Mouse (Mus musculus) natural killer cell, adult 2 months (primary cell): ENCODE data around the gene Wnt2.

Experiments
- DNase-seq, 2 experiments: peaks; one replicate each; pipeline ENCODE4 v3.0.0; 2022; ENCODE audit warnings: low spot score in 2 of 2

Wnt2 gene

DNA sequence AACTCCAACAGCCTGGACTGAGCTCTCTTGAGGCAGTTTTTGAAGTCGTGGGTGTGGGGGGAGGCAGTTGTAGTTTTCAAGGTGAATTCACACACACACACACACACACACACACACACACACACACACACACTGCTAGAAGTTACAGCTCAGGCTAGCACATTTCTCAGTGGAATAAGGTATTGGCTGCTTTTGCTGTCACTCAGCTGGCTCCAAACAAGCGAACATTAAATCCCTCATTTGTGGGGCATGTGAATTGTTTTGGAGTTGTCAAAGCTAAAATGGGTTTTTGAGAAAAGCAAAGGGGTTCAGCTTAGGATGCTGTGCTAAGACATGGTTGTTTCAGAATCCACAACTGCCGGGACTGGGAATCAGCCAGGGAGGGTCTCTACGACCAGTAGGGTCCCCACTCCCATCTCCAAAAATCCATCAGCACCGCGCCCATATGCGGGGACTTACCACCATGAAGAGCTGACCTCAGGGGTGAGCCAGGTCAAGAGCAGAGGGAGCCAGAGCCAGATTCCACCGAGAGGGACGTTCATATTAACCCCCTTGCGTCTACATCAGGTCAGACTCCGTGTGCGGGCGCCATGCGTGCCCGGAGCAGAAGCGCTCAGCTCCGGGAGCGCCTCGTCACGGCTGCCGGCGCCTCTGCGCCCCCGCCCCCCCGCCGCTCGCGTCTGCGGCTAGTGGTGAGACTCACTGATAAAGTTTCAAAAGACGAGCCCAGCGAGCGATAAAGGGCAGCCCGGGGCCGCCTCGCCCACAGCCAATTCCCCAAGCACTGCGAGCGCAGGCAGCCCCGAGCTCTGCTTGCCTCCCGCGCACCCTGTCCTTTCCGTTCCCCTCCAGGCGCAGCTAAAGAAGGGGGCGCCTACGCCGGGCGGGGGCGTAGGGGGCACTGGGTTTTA, at the start of gene Wnt2:
Wnt2 (minus strand) TSS at position 840 of the 911 bp plus-strand sequence.
- no peak for DNase-seq

DNA sequence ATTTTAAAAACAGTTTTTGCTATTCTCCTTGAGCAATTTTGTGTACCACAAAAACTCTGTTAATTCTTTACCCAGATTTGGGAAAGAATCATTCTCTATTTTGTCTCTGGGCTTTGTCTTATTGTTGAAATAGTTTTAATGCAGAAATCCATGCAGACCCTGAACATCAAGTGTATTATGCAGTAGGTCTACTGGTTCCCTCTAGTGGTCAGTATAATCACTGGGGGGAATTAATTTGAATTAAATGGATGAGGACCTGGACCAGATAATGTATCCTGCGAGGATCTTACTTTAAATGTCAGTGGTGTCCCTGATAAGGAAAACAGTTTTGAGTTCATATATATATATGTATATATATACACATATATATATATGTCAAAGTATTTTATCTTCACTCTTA, 48.2 kb upstream of the Wnt2 start:
- DNase-seq = no peak

DNA sequence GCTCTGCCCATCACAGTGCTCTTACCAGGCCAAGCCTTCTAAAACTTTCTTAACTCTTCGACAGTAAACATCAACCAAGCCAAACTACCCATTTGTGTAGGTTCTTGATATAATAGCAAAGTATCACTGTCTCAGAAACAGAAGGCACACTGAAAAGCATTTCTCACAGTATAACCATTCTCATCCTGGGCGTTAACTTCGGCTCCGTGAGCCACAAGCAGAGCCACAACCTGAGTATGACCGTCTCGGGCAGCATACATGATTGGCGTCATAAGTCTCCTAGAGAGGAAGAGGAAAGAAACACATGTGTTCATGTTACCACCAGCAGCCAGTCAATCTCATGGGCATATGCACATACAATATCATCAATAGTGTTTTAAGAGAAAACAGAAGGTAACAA, 46.6 kb upstream of the Wnt2 start:
- no peak for DNase-seq

DNA sequence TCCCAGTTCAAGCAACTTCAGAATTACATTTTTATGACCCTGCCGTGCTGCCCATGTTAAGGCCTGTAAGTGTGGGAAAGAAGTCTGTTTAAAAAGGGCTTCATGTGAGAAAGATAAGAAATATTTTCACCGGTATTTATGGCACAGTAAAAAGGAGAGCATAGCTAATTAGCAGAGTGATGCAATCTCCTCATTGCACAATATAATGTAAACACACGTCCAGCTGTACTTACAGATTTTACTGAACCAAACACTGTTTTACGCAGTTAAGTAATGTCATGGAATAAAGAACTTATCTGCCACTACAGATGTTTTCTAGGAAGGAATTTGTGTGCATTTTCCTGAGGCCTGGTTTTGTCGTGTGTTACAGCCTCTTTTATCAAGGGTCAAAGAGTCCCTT, 46.2 kb upstream of the Wnt2 start:
- no peak for DNase-seq

DNA sequence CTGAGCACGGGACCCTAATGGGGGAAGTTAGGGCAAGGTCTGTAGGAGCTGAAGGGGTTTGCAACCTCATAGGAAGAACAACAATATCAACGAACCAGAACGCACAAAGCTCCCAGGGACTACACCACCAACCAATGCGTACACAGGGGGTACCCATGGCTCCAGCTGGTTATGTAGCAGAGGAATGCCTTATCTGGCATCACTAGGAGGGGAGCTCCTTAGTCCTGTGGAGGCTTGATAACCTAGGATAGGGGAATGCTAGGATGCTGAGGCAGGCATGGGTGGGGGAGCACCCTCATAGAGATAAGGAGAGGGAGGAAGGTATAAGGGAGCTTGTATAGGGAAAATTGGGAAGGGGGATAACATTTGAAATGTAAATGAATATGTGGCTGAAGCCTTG, 27.5 kb upstream of the Wnt2 start:
- DNase-seq = no peak

DNA sequence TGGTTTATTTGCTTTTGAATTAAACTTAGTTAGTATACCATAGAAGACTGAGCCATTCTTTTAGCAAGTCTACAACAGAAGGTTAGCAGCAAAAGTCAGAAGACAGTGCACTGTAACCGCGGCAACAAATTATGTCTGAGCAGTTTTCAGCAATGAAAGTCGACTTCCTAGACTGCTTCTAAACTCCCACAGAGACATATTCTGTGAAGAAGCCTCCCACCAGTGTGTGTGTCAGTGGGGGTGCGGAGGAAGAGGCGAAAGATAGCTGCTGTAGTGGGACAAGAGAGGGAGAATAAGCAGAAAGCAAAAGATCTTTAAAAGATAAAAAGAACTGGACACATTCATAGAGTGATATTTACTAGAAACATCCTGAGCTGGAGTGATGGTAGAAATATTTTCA, 21.3 kb upstream of the Wnt2 start:
- no peak for DNase-seq

DNA sequence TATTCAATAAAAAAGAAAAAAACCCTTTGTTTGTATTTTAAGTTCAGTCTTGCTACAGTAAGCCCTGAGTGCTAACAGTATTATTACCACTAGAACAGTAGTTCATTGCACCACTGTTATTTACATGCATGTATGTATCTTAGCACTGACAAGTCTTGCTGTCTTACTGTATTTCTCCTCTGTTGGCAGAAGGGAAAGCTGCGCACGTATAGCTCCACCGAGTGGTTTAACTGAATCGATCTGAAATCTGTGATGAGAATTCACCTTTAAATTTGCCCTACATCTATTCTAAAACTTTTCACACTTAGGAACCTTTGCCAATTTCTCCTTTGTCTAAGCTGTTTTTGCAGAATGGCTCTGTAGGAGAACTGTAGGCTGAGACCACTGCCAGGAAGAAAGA, 13.9 kb upstream of the Wnt2 start:
- no peak for DNase-seq

DNA sequence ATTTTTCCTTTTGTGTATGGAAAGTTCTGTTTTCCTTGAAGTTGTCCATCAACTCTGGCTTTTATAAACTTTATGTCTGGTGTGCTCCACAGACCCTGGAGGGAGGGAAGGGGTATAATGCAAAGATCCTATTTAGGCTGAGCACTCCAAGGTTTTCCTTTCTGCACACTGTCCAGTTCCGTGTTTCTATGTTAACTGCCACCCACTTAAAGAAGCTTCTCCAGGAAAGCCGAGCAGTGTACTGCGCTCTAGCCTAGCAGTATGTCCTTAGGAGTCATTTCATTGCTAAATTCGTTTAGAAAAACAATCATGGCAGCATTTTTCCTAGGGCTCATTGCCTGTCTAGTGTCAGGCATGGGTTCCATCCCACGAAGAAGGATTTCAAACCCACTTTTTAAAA, 12.8 kb upstream of the Wnt2 start:
- DNase-seq = no peak

DNA sequence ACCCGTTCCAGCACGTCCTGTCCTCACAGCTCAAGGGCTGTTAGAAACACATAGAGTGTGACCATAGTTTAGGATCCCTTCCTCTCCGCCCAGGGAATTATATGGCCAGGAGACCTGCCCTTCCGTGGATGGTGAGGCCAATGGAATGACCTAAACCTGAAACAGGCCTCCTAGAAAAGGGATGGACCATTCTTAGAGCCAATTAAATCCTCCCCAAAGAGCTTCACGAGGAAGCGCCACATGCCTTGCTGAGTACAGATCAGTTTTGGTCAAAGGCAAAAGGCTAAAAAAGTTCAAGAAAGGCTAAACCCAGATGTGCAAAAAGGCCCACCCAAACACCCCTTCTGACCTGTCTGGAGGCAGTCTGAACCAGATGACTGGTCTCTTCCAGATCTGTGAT, 1.9 kb upstream of the Wnt2 start:
- DNase-seq = no peak

DNA sequence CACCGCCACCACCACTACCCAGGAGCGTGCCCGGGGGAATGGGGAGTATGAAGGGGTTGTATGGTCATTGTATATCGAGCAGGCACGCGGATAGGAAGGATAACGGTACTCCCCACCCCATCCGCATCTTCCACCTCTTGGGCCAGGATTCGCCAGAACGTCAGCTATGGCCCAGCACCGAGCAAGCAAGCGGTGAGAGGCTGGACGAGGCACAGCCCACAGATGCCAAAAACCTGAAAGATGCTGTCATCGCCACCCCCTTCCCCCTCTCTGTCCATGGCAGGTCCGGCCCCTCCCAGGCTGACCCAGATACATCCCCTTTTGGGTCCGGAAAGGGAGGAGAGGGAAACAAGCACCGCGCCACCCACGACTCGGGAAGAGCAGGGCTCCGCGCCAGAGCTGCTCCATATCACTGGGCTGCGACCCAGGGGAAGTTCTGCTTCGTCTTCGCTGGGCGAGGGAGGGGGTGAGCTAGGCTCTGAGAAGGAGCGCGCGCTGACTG, 1.2 kb upstream of the Wnt2 start:
- no peak for DNase-seq

DNA sequence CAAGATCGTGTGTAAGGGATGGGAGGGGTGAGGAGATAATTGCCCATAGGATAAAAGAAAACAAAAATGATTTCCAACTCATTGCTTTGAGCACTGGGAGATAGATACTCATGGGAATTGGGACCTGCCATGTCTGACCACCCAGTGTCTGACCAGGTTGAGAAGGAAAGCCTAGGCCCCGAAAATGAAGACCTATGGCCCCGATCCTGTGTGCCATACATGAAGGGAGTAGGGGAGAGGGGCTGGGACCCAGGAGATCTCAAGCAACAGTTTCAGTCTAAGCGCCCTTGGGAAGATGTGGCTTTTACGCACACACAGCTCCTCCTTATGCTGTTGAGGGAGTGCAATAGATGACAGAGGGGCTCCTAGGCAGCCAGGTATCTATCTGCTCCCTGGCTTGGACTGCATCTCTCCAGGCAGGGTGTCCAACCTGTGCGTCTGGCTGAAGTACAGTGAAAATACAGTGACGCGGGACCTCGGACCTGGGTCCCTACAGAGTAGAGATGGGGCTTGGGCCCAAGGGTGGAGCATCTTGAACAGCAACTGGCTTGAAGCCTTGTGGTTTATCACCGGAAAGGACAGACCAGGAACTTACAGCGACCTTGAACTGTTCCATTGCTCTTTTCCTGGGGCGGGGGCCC, 603 bp upstream of the Wnt2 start:
- no peak for DNase-seq

DNA sequence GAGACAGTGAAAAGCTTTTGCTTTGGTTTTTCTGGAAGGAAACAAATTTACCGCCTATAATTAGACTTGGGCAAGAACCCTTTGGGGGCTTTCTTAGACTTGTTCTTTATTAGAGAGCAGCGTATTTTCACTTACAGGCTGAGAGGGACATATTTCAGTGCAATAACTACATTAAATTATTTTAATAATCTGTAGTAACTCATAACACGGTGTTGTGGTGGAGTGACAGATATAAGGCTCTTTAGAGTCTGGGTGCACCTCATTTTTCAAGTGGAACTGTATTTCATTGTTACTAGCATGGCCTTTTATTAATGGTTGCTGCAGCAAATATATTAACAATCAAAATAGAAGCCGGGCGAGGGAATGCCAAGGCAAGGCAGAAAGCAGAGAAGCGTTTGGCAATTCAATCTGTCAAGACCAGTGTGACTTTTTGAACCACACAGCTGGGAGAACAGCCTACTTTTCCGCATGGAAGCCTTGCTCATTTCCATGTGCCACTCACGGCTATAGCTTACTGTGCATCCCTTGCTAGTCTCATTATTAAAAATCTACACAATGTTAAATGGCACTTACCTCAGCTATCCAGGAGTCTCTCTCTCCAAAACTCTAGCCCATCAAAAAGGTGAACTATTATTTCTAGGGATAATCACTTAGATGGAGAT, 6.1 kb downstream of the Wnt2 start:
- no peak for DNase-seq

DNA sequence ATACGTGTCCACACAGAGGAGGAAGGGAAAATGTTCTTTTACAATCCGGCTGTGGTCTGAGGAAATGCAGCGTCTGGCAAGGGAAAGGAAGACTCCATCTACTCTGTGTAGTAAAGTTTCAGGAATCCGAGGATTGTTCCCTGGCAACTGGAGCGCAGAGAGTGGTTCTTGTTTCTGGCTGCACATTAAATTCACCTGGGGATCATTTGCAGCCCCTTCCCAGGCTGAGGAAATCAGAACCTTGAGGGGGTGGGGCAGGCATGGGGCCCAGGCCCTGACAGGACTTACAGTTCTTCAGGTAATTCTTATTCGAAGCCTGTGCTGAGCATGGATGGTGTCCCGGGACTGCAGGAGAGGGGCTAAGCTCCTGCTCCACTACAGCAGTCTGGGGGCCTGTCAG, 17.0 kb downstream of the Wnt2 start:
- no peak for DNase-seq

DNA sequence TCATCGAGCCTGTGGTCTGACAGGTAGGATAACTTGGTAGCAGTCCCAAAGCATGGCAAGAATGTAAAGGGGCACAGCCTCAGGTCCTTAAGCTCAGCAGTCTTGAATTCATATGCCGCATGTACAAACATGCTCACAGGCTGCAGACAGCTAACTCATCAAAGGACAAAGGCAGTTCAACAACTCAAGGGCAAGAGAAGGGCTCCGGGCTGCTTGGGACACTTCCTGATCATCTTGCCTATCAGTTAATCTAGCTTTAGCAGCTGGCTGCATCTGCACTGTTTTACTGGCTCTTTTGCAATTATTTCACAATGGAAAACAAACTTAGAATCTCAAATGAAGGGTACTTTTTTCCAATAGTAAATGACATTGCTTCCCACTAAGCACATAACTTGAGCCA, 23.0 kb downstream of the Wnt2 start:
- no peak for DNase-seq

DNA sequence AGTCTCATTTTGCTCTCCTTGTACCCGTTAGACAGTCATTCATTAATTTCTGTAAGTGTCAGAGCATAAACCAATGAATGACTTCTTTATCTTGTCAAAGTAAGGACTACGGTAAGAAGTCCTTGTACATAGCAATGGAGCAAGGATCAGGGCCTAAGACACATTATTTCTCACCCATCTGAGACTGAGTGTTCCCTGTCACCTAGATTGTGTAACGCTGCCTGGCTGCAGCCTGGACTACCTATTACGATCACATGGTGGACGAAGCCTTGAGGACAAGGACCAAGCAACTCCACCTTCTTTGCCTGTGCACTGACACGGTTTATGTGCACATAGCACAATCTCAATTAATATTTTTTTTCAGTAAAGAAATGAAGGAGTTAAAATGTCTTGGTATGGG, 28.3 kb downstream of the Wnt2 start:
- no peak for DNase-seq

DNA sequence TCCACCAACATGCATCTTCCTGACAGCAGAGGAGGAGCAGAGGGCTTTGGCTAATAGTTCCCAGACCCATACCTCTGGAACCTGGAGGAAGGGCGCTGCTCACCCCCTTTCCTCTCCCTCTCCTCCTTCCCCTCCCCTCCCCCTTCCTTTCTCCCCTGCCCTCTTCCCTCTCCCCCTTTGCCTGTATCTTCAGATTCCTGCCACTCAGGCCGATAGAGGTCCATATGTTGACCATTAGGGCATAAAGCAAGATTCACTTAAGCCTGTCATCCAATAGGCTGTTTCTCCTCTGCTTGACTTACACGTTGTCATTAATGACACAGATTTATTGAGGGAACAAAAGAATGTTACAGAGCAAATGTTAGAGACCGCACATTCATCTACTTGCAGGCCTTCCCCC, 31.9 kb downstream of the Wnt2 start:
- DNase-seq = no peak

DNA sequence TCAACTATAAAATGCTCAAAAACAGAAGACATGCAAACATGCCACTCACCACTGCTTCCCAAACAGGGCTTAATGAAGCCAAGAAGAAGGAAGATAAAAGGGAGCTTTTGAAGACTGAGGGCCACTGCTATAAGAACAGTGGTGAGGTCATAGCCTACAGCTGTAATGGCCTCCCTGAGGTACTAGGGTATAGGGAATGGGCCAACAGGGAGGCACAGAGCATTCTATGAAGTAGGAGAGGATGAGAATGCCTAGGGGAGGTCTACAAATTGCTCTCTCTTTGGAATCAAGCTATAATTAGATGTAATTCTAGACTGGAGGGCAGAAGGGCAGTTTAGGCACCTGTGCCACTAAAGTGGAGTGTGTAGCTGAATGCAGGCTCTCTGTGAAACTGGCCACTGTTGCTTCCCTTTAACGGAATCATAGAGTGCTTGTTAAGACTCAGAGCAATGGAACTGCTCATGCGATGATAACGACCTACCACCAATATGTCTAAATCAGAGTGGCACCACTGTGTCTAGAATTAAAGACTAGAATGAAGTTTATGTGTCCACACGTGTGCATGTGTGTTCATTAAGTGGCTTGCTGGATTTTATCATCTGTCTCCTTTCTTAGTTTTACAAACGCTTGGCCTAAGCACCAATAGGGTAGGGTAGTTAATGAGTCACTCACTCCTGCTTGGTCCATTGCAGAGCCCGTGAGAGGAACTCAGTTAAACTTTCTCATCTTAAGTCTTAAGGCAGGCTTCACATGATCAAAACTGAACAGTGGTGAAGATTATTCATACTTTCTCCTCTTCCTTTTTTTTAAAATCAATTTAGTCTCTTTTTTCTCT, 35.2 kb downstream of the Wnt2 start:
- no peak for DNase-seq

DNA sequence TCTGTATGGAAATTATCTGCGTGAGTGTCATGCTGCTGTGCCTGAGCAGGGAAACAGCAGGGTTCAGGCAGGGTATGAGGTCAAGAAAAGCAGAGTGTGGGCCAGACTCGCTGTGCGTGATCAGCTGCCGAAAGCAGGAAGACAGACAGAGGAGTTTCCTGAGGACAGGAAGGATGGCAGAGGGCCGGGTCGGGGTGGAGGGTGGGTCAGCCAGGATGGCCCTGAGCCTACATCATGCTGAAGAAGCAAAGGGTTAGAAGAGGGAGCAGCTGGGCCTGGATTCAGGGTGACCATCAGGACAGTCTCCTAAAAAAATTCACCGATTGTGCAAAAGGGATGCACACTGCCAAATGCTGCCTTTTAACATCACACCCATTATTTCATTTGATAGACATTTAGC, 38.8 kb downstream of the Wnt2 start:
- no peak for DNase-seq

DNA sequence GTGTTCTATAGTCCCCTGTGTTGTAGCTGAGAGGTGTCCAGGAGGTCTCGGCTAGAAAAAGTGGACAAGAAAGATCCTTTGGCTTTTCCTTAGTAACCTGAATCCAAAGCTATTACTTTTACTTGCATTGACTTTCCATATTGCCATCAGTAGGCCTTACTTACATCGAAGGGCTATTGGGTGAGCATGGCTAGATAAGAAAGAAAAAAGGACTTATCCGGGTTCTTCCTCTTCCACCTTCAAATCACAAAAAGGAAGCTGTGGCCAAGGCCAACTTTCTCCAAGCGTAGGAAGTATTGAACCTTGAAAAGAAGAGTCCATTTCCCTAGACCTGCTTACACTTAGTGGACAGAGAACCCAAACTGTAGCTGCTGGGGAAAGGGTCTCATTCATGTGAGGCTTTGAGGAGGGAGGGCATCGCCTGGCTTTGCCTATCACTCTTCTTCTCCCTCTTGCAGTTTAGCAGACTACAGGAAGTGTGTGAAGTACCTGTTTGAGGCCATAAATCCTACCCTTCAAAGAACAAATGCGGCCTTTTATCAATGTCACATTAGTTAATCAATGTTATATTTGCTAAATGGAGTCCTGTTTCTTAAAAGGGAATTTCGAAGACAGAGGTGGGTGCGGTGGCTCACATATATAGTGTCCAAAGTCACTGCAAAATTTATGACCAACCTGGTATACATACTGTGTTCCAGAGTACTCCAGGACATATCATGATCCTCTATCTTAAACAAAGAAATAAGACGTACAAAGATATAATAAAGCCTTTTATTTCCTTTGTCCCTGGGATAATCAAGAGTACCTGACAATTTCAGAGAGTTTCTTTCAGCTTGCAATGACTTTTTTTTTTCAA, 40.0 kb downstream of the Wnt2 start:
- no peak for DNase-seq

DNA sequence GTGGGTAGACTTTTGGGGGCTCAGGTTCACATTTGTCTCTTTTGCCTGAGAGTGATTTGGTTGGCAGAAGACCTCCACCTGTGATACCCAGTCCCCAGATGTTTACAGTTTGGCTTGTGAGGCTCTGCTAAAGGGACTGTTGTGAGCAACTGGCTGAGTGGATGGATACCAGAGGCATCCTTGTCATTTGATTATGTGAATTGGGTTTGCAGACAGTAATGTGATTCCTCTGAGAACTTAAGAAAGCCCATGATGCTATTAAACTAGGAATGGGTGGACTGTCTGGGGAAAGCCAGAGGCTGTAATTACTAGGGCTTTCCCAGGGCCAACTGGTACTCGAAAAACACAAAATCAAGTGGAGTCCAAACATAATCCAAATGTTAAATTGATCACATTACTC, 51.0 kb downstream of the Wnt2 start:
- no peak for DNase-seq

DNA sequence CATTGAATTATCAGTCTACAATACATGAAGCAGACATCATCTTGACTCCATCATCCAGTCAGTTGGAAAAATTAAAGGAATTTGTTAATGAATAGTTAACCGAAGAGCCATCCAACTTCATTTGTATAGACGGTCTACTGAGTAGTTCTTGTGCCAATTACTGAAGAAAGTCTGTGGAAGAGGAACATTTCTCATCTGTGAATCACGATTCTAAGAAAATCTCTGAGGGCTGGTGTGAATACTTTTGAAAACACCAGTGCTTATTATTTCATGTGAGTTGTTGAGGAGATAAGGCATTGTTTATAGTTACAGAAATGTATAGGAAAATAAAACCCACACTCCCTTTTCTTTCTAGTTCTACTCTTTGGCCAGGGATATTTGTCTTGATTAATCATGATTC, 51.5 kb downstream of the Wnt2 start:
- DNase-seq = no peak
